Mouse (Mus musculus): ENCODE results near the gene Brwd1.

- TF ChIP-seq CTCF (IDR thresholded peaks at IDR 0.05; ENCODE audit: extremely low read depth, insufficient read length, insufficient replicate concordance, low read depth, low read length) (no peak), POLR2A (IDR thresholded peaks at IDR 0.05; ENCODE audit: low read depth, low read length) (no peak)
These were observed 13.6 kb upstream of the Brwd1 start for GRCm38 (mm10) chr16:96095966-96096365.

Measured in small intestine, adult 2 months (tissue).